Mouse (Mus musculus): ENCODE results near the gene Spdye4c. TPM values are rescaled to one million over a fixed set of nuclear protein-coding genes. Genes with fewer than 3 reads are reported as not detected.

The Spdye4c gene
- polyA plus RNA-seq, 1 experiment = not detected

GRCm38 (mm10) chr2:128552798-128553720, 38.0 kb upstream of the Spdye4c start:
- Histone ChIP-seq H3K79me2 (ENCODE audit: control insufficient read depth, insufficient read depth) (no peaks in the 10 kb centered on the region), H3K4me3 (no peak overlapping the region), H3K27me3 (ENCODE audit: control insufficient read depth, insufficient read depth, insufficient read length) (no peaks in the 10 kb centered on the region), H3K4me2 (ENCODE audit: low read depth) (peak overlapping the region; percentile 14), H3K36me3 (ENCODE audit: control insufficient read depth, insufficient read depth) (no peaks in the 10 kb centered on the region), H3ac (ENCODE audit: control insufficient read depth, insufficient read length) (no peak overlapping the region)
- TF ChIP-seq MYOG (IDR thresholded peaks at IDR 0.05; ENCODE audit: control insufficient read depth in 1 of 3, insufficient read depth in 1 of 3, insufficient read length in 2 of 3, low read depth in 2 of 3) (peak in 1 of 3 experiments; percentile 67), MYOD1 (IDR thresholded peaks at IDR 0.05; ENCODE audit: control insufficient read depth in 1 of 3, insufficient read length in 2 of 3, low read depth in 2 of 3) (peak in 2 of 3 experiments; percentile 59 to 68), USF1 (IDR thresholded peaks at IDR 0.05; ENCODE audit: low read depth) (no peak)

GRCm38 (mm10) chr2:128555082-128555481, 35.9 kb upstream of the Spdye4c start:
- no peaks in the 10 kb centered on the region for H3K27me3 ChIP-seq (ENCODE audit: control insufficient read depth, insufficient read depth, insufficient read length)
- TF ChIP-seq E2F4 (IDR thresholded peaks at IDR 0.05; ENCODE audit: insufficient read depth) = no peak
- no peak for TF ChIP-seq TCF3 (IDR thresholded peaks at IDR 0.05; ENCODE audit: insufficient read length, low read depth)
- TF ChIP-seq MAX (IDR thresholded peaks at IDR 0.05; ENCODE audit: low read depth) = no peak
- no peak for TF ChIP-seq CEBPB (IDR thresholded peaks at IDR 0.05; ENCODE audit: insufficient read depth, poor library complexity, severe bottlenecking)
- TF ChIP-seq MYOD1 (IDR thresholded peaks at IDR 0.05; ENCODE audit: control insufficient read depth in 1 of 3, insufficient read length in 2 of 3, low read depth in 2 of 3) = no peak
- TF ChIP-seq USF1 (IDR thresholded peaks at IDR 0.05; ENCODE audit: low read depth) = no peak
- no peak for TF ChIP-seq MYOG (IDR thresholded peaks at IDR 0.05; ENCODE audit: control insufficient read depth in 1 of 3, insufficient read depth in 1 of 3, insufficient read length in 2 of 3, low read depth in 2 of 3)
- TF ChIP-seq REST (IDR thresholded peaks at IDR 0.05; ENCODE audit: insufficient read depth, insufficient read length) = no peak
- no peak for TF ChIP-seq POLR2AphosphoS2 (IDR thresholded peaks at IDR 0.05; ENCODE audit: insufficient read length, low read depth)
- no peak for TF ChIP-seq POLR2A (IDR thresholded peaks at IDR 0.05; ENCODE audit: insufficient read length, low read depth)
- no peak for TF ChIP-seq TCF12 (IDR thresholded peaks at IDR 0.05; ENCODE audit: insufficient read depth, poor library complexity, severe bottlenecking)
- no peak for TF ChIP-seq SRF (IDR thresholded peaks at IDR 0.05; ENCODE audit: control insufficient read depth, insufficient read length, low read depth)
- H3K36me3 ChIP-seq (ENCODE audit: control insufficient read depth, insufficient read depth) = no peaks in the 10 kb centered on the region
- no peak overlapping the region for H3K4me2 ChIP-seq (ENCODE audit: low read depth)
- H3K4me3 ChIP-seq = no peak overlapping the region
- H3ac ChIP-seq (ENCODE audit: control insufficient read depth, insufficient read length) = no peak overlapping the region
- H3K79me2 ChIP-seq (ENCODE audit: control insufficient read depth, insufficient read depth) = no peaks in the 10 kb centered on the region

GRCm38 (mm10) chr2:128564195-128564594, 26.8 kb upstream of the Spdye4c start:
- H3K27me3 ChIP-seq (ENCODE audit: control insufficient read depth, insufficient read depth, insufficient read length) = no peaks in the 10 kb centered on the region
- no peak overlapping the region for H3K4me2 ChIP-seq (ENCODE audit: low read depth)
- TF ChIP-seq MYOD1 (IDR thresholded peaks at IDR 0.05; ENCODE audit: control insufficient read depth in 1 of 3, insufficient read length in 2 of 3, low read depth in 2 of 3) = no peak
- no peak for TF ChIP-seq TCF12 (IDR thresholded peaks at IDR 0.05; ENCODE audit: insufficient read depth, poor library complexity, severe bottlenecking)
- TF ChIP-seq TCF3 (IDR thresholded peaks at IDR 0.05; ENCODE audit: insufficient read length, low read depth) = no peak
- TF ChIP-seq POLR2AphosphoS2 (IDR thresholded peaks at IDR 0.05; ENCODE audit: insufficient read length, low read depth) = no peak
- no peaks in the 10 kb centered on the region for H3K36me3 ChIP-seq (ENCODE audit: control insufficient read depth, insufficient read depth)
- no peak overlapping the region for H3ac ChIP-seq (ENCODE audit: control insufficient read depth, insufficient read length)
- H3K4me3 ChIP-seq = no peak overlapping the region
- H3K79me2 ChIP-seq (ENCODE audit: control insufficient read depth, insufficient read depth) = no peaks in the 10 kb centered on the region

GRCm38 (mm10) chr2:128565904-128566303, 25.1 kb upstream of the Spdye4c start:
- TF ChIP-seq USF1 (IDR thresholded peaks at IDR 0.05; ENCODE audit: low read depth) (no peak), POLR2A (IDR thresholded peaks at IDR 0.05; ENCODE audit: insufficient read length, low read depth) (no peak), REST (IDR thresholded peaks at IDR 0.05; ENCODE audit: insufficient read depth, insufficient read length) (no peak), MAX (IDR thresholded peaks at IDR 0.05; ENCODE audit: low read depth) (no peak), TCF12 (IDR thresholded peaks at IDR 0.05; ENCODE audit: insufficient read depth, poor library complexity, severe bottlenecking) (no peak), CEBPB (IDR thresholded peaks at IDR 0.05; ENCODE audit: insufficient read depth, poor library complexity, severe bottlenecking) (no peak), SRF (IDR thresholded peaks at IDR 0.05; ENCODE audit: control insufficient read depth, insufficient read length, low read depth) (no peak), E2F4 (IDR thresholded peaks at IDR 0.05; ENCODE audit: insufficient read depth) (no peak), MYOD1 (IDR thresholded peaks at IDR 0.05; ENCODE audit: control insufficient read depth in 1 of 3, insufficient read length in 2 of 3, low read depth in 2 of 3) (no peak), TCF3 (IDR thresholded peaks at IDR 0.05; ENCODE audit: insufficient read length, low read depth) (no peak), POLR2AphosphoS2 (IDR thresholded peaks at IDR 0.05; ENCODE audit: insufficient read length, low read depth) (no peak), MYOG (IDR thresholded peaks at IDR 0.05; ENCODE audit: control insufficient read depth in 1 of 3, insufficient read depth in 1 of 3, insufficient read length in 2 of 3, low read depth in 2 of 3) (no peak)
- no peaks in the 10 kb centered on the region for H3K79me2 ChIP-seq (ENCODE audit: control insufficient read depth, insufficient read depth)
- no peaks in the 10 kb centered on the region for H3K27me3 ChIP-seq (ENCODE audit: control insufficient read depth, insufficient read depth, insufficient read length)

More at GRCm38 (mm10) chr2:128565904-128566303, 25.1 kb upstream of the Spdye4c start:
- no peak overlapping the region for H3K4me3 ChIP-seq
- no peak overlapping the region for H3ac ChIP-seq (ENCODE audit: control insufficient read depth, insufficient read length)
- H3K36me3 ChIP-seq (ENCODE audit: control insufficient read depth, insufficient read depth) = no peaks in the 10 kb centered on the region
- H3K4me2 ChIP-seq (ENCODE audit: low read depth) = peak overlapping the region; percentile 49

Measured in myocyte (in vitro differentiated cells).